Mouse (Mus musculus) left cerebral cortex, postnatal 14 days (tissue): Measurements from ENCODE around the gene Tmc8. TPM values are rescaled to one million over a fixed set of nuclear protein-coding genes. Genes with fewer than 3 reads are reported as not detected.

ENCODE experiments used
- DNase-seq, 2 experiments: peaks; one replicate each; pipeline ENCODE4 v3.0.0; 2021 to 2022; ENCODE audit warnings: low spot score in 2 of 2, mixed read lengths in 1 of 2
- intact Hi-C: fragments of 180-260 bp; cut with DNase I; formaldehyde crosslinking; loops from one replicate; pipeline ENCODE4 v1.15.1; 2025
- long read RNA-seq, 2 experiments: library from polyadenylated mRNA; stranded (forward); transcript quantifications; one replicate each; pipeline ENCODE4 v2.0.0; 2021
- total RNA-seq, 2 experiments: library from RNA; stranded (reverse); gene quantifications; 2 replicates each; pipeline ENCODE4 v1.2.3; 2021

The Tmc8 gene
- 1 to 10 TPM; 1.0 to 1.4 TPM for total RNA-seq
- long read RNA-seq, experiment 1, partial matches to known transcripts, result 0 of 1 reads
- long read RNA-seq, experiment 1, other reads (novel, unspliced or antisense), result 1 of 1 reads
- long read RNA-seq, experiment 2, result 0 reads

DNA sequence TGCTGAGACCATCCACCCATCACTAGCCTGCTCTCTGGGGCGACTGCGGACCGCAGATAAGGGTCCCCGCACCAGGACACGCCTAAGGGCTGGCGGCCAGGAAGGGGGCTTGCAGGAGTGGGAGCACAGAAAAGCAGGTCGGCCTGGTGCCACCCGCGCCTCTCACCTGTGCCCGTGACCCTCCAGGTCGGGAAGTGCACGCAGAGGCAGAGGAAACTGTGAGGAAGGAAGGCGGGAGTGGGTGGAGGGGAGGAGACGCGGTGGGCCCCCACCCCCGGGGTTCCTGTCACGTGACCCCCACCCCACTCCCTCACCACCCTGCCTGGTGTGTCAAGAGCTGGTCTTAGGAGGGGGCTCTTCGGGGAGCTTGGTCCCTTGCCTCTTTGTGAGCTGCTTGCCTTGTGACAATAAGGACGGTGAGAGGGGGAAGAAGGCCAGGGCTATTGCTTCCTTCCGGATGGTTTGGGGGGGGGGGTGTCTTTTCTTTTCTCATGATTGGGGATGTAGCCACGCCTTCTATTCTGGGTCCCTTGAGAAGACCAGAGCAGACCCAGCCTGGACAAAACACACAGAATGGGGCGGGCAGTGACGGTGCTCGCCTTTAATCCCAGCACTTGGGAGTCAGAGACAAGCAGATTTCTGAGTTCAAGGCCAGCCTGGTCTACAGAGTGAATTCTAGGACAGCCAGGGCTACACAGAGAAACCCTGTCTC is at the start of gene Tmc8, which contains the start of gene Tmc6:
Gene Tmc8 (plus strand): TSS at position 84 of the 712 bp plus-strand sequence.
Gene Tmc6 (minus strand): TSS at position 206 of the 712 bp plus-strand sequence.
- intact Hi-C loops, result no loop called here

DNA sequence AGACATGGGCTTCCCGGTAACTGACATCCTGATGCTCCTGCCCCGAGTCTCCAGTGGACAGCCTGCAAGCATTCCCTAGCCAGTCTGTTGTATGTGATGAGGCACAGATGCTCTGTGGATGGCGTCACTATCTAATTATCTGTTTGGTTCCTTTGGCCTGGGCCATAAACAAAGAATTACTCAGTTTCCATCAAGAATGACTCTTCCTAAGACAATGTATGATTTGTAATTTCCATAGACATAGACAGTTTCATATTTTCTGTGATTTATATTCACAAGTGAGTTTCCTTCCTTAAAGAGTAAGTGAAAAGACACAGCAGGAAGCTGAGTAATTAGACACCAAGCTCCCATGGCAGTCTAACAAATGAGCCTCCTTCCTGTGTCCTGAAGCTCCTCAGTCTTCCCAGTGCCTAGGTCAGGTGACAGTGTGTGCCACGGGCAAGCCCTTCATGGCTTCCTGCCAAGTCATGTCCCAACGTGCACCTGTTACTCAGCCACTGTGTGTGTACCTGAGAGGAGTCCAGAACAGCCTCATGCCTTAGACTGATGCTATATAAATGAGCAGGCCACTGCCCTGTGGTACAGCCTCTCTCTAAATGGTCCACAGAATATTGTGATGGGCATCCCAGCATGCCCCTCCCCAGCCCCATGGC is 45.7 kb upstream of the Tmc8 start:
- intact Hi-C loops, result no loop called here
- DNase-seq, result no peak

More for the DNA sequence above, at the start of gene Tmc8, which contains the start of gene Tmc6:
- DNase-seq, result no peak

DNA sequence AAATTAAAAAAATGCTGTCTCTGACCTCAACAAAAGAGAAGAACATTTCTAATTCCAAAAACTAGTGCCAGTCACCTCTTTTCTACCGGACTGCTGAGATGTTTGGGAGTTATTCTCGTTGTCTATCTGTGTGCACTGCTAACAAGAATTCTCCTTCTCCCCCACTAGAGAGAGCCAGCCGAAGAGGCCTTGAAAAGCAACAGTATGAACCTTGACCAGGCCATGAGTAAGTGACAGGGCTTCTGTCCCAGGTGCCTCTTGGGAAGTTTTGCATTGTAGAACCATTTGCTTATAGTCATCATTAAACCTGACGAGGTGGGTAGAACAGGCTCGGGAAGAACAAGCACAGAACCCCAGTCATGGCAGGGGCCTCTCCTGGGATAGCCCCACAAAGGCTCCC is 43.8 kb upstream of the Tmc8 start:
- intact Hi-C loops, result no loop called here
- DNase-seq, result no peak

GRCm38 (mm10) chr11:117741128-117741527 is 40.7 kb upstream of the Tmc8 start:
- DNase-seq, result no peak
- intact Hi-C loops, result no loop called here

- intact Hi-C loops, result no loop called here
- no peak for DNase-seq
Observed at GRCm38 (mm10) chr11:117742243-117742642, 39.6 kb upstream of the Tmc8 start.

GRCm38 (mm10) chr11:117742715-117743114 is 39.2 kb upstream of the Tmc8 start:
- intact Hi-C loops, result no loop called here
- no peak for DNase-seq

DNA sequence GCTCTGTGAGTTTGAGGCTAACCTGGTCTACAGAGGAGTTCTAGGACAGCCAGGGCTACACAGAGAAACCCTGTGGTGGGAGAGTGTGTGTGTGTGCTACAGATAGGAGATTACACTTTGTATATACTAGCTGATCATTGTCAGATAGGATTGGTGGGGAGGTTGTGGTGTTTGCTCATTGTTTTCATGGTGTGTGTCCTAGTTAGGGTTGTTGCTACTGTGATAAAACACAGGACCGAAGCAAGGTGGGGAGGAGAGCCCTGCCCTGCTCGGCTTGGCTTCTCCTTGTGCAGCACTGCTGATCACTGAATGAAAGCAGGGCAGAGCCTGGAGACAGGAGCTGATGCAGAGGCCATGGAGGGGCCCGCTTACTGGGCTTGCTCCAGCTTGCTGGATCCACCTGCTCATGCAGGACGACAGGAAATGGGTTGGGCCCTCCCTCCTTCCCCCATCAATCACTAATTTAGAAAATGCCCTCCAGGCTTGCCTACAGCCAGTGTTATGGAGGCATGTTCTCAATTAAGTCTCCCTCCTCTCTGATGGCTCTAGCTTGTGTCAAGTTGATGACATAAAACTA is 38.3 kb upstream of the Tmc8 start:
- DNase-seq, result no peak
- intact Hi-C loops, result no loop called here

DNA sequence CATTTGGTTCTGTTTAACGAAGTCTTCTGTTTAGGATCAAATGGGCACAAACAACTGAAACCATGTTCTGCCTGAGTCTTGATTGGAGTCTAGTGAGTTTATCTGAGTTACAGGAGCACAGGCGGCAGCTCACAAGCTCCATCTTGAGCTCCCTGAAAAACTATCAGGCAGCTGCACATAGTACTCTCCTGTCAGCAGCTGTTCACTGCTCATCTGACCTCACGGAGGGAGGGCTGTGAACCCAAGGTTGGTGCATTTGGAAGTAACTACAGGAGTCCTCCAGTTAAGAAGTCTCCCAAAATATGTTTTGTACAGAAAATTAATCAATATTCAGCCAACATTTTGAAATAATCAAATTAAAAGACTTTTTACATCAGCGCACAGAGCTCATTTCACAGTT is 33.2 kb upstream of the Tmc8 start:
- no peak for DNase-seq
- intact Hi-C loops, result no loop called here

- peak in 1 of 2 experiments; percentile 45 for DNase-seq
- intact Hi-C loops, result no loop called here
Observed at GRCm38 (mm10) chr11:117749414-117749813, 32.5 kb upstream of the Tmc8 start.

DNA sequence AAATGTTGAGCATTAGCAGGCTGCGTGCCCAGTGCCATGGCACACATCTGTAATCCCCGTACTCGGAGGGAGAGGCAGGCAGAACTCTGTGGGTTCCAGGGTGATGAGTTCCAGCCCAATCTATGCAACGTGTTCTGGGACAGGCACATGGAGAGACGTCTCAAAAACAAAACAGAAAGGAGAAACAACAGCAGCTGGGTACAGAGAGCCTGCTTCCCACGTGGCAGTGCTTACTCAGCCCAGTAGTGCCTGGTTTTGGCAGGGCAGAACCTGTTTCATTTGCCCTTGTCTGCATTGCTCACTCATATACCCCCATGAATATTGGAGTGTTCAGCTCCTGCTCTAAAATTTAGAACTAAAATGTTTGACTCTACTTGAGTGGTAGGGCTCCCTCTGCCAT is 30.3 kb upstream of the Tmc8 start:
- DNase-seq, result no peak
- intact Hi-C loops, result loop anchor here (5.0 kb wide), 1 partner anchor 71 kb away; no protein-coding TSS in a partner anchor

DNA sequence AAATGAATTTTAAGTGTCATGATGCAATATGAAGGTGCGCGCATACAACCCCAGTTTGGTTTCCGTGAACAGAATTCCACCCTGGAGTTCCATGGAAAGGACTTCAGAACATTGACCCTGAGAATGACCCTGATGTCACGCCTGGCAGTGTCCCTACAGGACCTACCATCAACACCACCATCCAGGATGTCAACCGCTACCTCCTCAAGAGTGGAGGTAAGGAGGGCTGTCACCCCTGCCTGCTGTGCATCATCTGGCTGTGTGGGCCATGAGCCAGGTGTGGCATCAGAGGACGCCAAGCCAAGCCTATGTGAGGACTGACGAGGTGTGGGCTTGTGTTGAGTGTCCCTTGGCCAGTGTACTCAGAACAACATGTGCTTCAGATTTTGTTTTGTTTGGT is 26.0 kb upstream of the Tmc8 start:
- no peak for DNase-seq
- intact Hi-C loops, result no loop called here

- DNase-seq, result no peak
- intact Hi-C loops, result no loop called here
Observed at GRCm38 (mm10) chr11:117759267-117759666, 22.6 kb upstream of the Tmc8 start.

- intact Hi-C loops, result no loop called here
- no peak for DNase-seq
Observed at GRCm38 (mm10) chr11:117760374-117761119, 21.3 kb upstream of the Tmc8 start.

DNA sequence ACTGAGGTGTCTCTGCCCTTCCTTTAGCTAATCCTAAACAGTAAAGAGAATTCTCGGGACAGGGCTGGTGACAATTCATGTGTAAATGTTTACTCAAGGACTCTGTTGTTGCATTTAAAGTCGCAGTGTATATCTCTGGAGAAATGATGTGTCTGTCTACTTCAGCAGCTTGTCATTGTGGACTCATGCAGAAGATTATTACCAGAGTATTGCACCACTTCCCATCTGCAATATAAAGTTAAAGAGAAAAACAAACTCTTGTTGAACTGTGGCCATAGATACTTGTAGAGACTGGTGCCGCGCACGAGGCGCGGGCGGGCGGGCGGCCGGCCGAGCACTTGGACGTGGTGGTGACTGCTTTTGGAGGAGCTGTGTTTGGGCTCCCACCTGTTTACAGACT is 20.1 kb upstream of the Tmc8 start:
- no peak for DNase-seq
- intact Hi-C loops, result no loop called here

DNA sequence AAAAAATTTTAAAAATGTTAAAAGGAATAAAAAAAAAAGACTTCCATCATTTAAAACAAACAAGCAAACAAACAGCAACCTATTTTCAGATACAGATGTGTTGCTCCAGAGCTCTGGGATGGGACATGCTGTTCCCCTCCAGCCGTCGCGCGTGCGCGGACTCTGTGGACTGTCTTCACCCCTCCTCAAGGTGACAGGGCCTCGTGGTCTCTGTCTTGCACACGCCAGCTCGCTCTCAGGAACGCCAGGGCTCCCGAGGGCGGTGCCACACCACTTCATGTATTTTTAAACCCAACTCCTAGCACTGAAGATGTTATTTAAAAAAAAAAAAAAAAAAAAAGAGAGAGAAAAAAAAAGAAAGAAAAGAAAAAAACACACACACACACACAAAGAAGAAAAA is 19.6 kb upstream of the Tmc8 start:
- no peak for DNase-seq
- intact Hi-C loops, result no loop called here

- no peak for DNase-seq
- intact Hi-C loops, result no loop called here
Observed at GRCm38 (mm10) chr11:117764319-117764718, 17.6 kb upstream of the Tmc8 start.

GRCm38 (mm10) chr11:117765361-117765760 is 16.5 kb upstream of the Tmc8 start:
- intact Hi-C loops, result no loop called here
- no peak for DNase-seq

DNA sequence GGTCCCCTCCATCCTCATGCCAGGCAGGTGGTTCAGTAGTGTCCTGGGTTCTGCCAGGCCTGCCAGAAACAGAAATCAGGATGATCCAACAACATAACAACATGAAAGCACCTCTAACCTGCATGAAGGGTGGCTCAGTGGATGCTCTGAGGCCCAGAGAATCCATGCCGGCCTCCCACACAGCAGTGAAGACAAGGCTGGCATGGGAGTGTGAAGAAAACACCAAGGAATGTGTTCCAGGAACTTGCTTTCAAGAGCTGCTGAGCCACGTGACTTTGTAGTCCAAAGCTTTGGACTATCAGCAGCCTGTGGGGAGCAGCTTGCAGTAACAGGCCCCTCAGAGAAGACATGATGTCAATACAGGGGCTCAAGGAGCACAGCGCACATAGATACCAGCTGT is 15.6 kb upstream of the Tmc8 start:
- intact Hi-C loops, result no loop called here
- no peak for DNase-seq

GRCm38 (mm10) chr11:117768725-117769682 is 12.9 kb upstream of the Tmc8 start:
- DNase-seq, result no peak
- intact Hi-C loops, result no loop called here
